Mouse (Mus musculus) neural tube, embryonic 12.5 days (tissue): ENCODE measurements at regions not wholly inside any gene's neighbourhood (a gene's known extent, or its start where the extent isn't known, plus 50 kb on each side); places are given as distances from the start of the nearest gene placed in this dataset.

Experiments
- ATAC-seq: fragments of 200-750 bp; cut with Nextera tagmentation; 2 replicates; pipeline ENCODE4 v1.8.0; 2017; ENCODE audit warnings: low read depth, mild to moderate bottlenecking, moderate TSS enrichment, moderate library complexity; ENCODE audit not compliant: low FRiP score
- H3K27ac ChIP-seq: fragments of 300-500 bp; sonication (generic); 2 replicates; pipeline ENCODE4 v1.5.1; 2016
- H3K27me3 ChIP-seq: fragments of 300-500 bp; sonication (generic); replicated peaks from 2 replicates; pipeline ENCODE4 v1.6.1; 2016; ENCODE audit warnings: mild to moderate bottlenecking
- H3K36me3 ChIP-seq: fragments of 300-500 bp; sonication (generic); 2 replicates; pipeline ENCODE4 v1.6.1; 2016; ENCODE audit warnings: mild to moderate bottlenecking
- H3K4me1 ChIP-seq: fragments of 300-500 bp; sonication (generic); 2 replicates; pipeline ENCODE4 v1.6.1; 2016
- H3K4me2 ChIP-seq: fragments of 300-500 bp; sonication (generic); replicated peaks from 2 replicates; pipeline ENCODE4 v1.6.1; 2016; ENCODE audit warnings: mild to moderate bottlenecking
- H3K4me3 ChIP-seq: fragments of 300-500 bp; sonication (generic); 2 replicates; pipeline ENCODE4 v1.5.1; 2016
- H3K9ac ChIP-seq: fragments of 300-500 bp; sonication (generic); 2 replicates; pipeline ENCODE4 v1.6.1; 2016; ENCODE audit warnings: mild to moderate bottlenecking
- H3K9me3 ChIP-seq: fragments of 300-500 bp; sonication (generic); 2 replicates; pipeline ENCODE4 v1.6.1; 2016; ENCODE audit warnings: mild to moderate bottlenecking
- WGBS: fragments of 180-500 bp; shearing (Covaris S2); methylation state at CpG from one replicate; pipeline ENCODE4 v1.1.7; 2016; 5-methylcytosine and 5-hydroxymethylcytosine counted together

DNA sequence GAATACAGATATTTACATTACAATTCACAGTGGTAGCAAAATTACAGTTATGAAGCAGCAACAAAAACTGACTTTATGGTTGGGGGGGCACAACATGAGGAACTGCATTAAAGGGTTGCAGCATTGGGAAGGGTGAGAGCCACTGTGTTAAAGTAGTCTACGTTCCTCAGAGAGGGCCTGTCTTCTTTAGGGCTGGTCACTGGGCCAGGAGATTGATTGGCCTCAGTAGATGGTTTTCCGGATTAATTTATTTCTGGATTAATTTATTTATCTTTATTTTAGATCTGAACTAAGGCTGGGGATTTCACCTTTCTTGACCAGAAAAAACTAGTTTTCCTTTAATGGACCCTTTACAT, 62.6 kb upstream of the Zdhhc17 start:
- Histone ChIP-seq H3K4me3 (no peak overlapping the region), H3K4me1 (peaks cover 3% of the 10 kb centered on the region; the same call in 1 of the 2 replicates), H3K27ac (no peak overlapping the region), H3K9me3 (no peaks in the 10 kb centered on the region), H3K27me3 (no peaks in the 10 kb centered on the region), H3K9ac (no peak overlapping the region), H3K4me2 (peak overlapping the region; percentile 27; the same call in 1 of the 2 replicates), H3K36me3 (no peaks in the 10 kb centered on the region)
- WGBS, result 44% methylated on average over 2 of the region's 2 CpGs
- no peak; the same call in 1 of the 2 replicates for ATAC-seq

DNA sequence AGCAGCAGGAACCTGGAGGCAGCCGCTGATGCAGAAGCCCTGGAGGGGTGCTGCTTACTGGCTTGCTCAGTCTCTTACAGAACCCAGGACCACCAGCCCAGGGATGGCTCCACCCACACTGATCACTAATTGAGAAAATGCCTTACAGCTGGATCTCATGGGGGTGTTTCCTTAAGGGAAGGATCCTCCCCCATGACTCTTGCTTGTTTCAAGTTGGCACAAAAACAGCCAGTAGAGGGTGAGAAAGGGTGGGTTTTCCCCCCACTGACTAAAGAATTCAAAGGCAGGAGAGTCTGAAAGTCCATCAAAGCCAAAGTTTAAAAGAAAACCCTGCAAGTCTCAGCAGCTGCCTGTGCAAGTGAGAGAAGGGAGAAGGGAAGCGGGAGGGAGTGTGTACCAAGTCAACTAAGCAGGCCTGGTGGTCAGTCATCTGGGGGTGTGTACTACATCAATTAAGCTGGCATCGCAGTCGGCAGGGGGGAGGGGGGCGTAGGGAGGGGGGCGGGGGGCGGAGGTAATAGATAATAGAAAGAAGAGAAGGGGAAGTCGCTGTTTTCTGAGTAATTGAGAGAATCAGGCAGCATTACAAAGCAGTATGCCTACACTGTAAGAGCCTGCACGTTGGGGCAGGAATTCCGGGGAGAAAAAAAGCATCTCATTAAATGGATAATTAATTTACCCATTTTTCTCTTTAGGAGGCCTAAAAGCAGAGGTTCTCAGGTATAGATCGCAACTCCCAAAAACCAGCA, 62.0 kb upstream of the Zdhhc17 start:
- no peak overlapping the region for H3K4me3 ChIP-seq
- peaks cover 3% of the 10 kb centered on the region; the same call in 1 of the 2 replicates for H3K4me1 ChIP-seq
- no peaks in the 10 kb centered on the region for H3K27me3 ChIP-seq
- H3K36me3 ChIP-seq, result no peaks in the 10 kb centered on the region
- no peaks in the 10 kb centered on the region for H3K9me3 ChIP-seq
- WGBS, result 8% methylated on average over 10 of the region's 11 CpGs
- H3K9ac ChIP-seq, result no peak overlapping the region
- no peak overlapping the region for H3K27ac ChIP-seq
- H3K4me2 ChIP-seq, result peak overlapping the region; percentile 27
- peak; percentile 83 for ATAC-seq

DNA sequence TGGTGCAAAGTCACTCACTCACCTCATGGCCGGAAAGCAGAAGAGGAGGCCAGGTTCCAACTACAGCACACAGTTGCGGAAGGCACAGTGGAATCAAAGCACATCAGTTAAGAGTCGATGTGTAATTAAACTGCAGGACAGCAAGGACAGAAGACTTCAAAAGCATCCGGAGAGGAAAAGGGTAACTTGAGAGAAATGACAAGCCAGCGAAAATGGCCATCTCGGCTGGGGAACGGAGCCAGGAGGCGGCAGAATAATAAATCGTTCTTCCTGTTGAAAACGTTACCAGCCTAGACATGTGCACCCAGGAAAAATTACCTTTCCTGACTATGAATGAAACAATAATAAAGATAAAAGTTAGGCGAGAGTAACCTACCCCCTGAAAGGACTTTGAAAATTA, 56.2 kb upstream of the Zdhhc17 start:
- H3K4me3 ChIP-seq, result no peak overlapping the region
- H3K27ac ChIP-seq, result no peak overlapping the region
- H3K27me3 ChIP-seq, result no peaks in the 10 kb centered on the region
- no peak overlapping the region for H3K9ac ChIP-seq
- H3K9me3 ChIP-seq, result no peaks in the 10 kb centered on the region
- H3K4me1 ChIP-seq, result no peaks in the 10 kb centered on the region
- ATAC-seq, result no peak
- H3K36me3 ChIP-seq, result no peaks in the 10 kb centered on the region
- H3K4me2 ChIP-seq, result no peak overlapping the region
- WGBS, result 69% methylated on average over 11 of the region's 11 CpGs

DNA sequence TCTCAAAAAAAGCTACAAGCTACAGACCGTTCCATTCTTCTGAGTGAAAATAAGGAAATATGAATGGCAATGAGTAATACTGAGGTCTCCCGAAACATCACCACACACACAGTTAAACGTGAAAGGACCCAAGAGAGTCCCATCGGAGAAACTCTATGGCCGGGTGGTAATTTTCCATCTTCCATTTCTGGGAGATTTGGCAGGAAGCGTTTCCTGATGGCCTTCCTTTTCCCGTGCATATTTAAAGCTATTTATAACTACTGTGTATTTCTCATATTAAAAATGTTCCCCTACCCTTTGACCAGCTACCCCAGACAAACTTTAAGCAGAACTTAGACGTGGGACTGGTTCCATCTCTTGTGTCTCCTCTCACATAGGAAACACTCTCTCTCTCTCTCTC, 50.7 kb upstream of the Zdhhc17 start:
- Histone ChIP-seq H3K9ac (no peak overlapping the region), H3K9me3 (no peaks in the 10 kb centered on the region), H3K4me1 (peaks cover 2% of the 10 kb centered on the region; the same call in 1 of the 2 replicates), H3K27me3 (no peaks in the 10 kb centered on the region), H3K36me3 (no peaks in the 10 kb centered on the region), H3K4me2 (no peak overlapping the region), H3K4me3 (no peak overlapping the region), H3K27ac (no peak overlapping the region)
- ATAC-seq, result no peak
- 87% methylated on average over 8 of the region's 8 CpGs for WGBS
